Mouse (Mus musculus): ENCODE results near the gene Hydin.

DNA sequence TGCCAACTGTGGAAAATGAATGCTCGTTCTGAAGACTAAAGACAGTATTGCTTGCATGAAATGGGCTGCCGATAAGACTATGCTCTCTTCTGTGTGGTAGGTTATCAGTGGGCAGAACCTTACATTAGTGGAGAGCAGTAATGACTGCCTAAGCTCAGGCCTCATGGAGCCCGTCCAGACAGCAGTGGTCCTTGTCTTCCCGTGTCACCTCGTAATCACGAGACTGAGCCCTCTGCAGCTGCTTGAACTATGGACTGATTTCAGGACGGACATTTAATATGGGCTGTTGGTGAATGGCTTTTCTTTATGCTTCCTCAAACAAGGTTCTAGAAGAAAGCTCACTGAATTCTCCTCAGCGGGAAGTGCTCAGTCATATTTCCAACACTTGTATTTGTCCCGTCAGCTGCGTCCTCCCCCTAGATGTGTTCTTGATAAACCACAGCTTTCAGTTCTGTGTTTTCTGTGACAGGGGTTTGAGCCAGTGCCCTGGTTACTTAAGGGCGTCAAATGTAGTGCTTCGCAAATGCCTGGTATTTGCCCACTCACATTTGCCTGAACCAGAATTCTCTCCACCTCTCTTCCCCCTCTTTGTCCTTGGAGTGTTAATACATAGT, 73.4 kb downstream of the Hydin start:
- TF ChIP-seq POLR2A (IDR thresholded peaks at IDR 0.05; ENCODE audit: borderline replicate concordance, insufficient read depth, low read length) (no peak), CTCF (IDR thresholded peaks at IDR 0.05; ENCODE audit: borderline replicate concordance, insufficient read depth, low read depth, low read length) (no peak)
